Mouse (Mus musculus) liver, adult 2 months (tissue): ENCODE measurements around the gene Dbr1.

ENCODE experiments used
- CTCF ChIP-seq: fragments of 200-500 bp; IDR thresholded peaks from 2 replicates; pipeline ENCODE4 v1.5.1; 2011; ENCODE audit warnings: low read depth, low read length, control low read depth
- POLR2A ChIP-seq: fragments of 200-500 bp; IDR thresholded peaks from 2 replicates; pipeline ENCODE4 v1.6.1; 2011; ENCODE audit warnings: low read length, control low read depth; ENCODE audit not compliant: insufficient read depth; ENCODE audit errors: extremely low read depth

- TF ChIP-seq CTCF = peak; percentile 26; the same call in 1 of the 2 replicates
- no peak for TF ChIP-seq POLR2A
Observed at GRCm38 (mm10) chr9:99580655-99581054, 5.1 kb downstream of the Dbr1 start.
